Mouse (Mus musculus) bone marrow, adult 2 months (tissue): Measurements from ENCODE around the gene Taok1.
"Not testable (repeated sequence)": the region's sequence is repeated elsewhere in the genome, so short reads cannot be mapped to it uniquely, and the experiment has no call there.

Source experiments
- CTCF ChIP-seq: fragments of 200-500 bp; IDR thresholded peaks from 2 replicates; pipeline ENCODE4 v1.5.1; 2011; ENCODE audit warnings: low read length, control low read depth; ENCODE audit not compliant: control insufficient read depth, insufficient read depth
- POLR2A ChIP-seq: fragments of 200-500 bp; IDR thresholded peaks from 2 replicates; pipeline ENCODE4 v1.6.1; 2011; ENCODE audit warnings: low read depth, mild to moderate bottlenecking, control low read depth, low read length, borderline replicate concordance; ENCODE audit not compliant: control insufficient read depth

DNA sequence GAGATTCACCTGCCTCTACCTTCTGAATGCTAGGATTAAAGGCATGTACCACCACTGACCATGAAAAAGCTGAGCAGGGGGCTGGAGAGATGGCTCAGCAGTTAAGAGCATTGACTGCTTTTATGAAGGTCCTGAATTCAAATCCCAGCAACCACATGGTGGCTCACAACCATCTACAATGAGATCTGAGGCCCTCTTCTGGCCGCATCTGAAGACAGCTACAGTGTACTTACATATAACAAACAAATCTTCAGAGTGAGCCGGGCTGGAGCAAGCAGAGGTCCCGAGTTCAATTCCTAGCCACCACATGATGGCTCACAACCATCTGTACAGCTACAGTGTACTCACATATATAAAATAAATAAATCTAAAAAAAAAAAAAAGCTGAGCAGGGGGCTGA, 79.2 kb downstream of the Taok1 start:
- not testable (repeated sequence) for TF ChIP-seq CTCF, POLR2A
